Mouse (Mus musculus): ENCODE measurements around the gene Trp53tg5. TPM values are rescaled to one million over a fixed set of nuclear protein-coding genes. Genes with fewer than 3 reads are reported as not detected.

Trp53tg5 gene
- polyA plus RNA-seq, 1 experiment from 2014 or later, result 0.19 TPM

DNA sequence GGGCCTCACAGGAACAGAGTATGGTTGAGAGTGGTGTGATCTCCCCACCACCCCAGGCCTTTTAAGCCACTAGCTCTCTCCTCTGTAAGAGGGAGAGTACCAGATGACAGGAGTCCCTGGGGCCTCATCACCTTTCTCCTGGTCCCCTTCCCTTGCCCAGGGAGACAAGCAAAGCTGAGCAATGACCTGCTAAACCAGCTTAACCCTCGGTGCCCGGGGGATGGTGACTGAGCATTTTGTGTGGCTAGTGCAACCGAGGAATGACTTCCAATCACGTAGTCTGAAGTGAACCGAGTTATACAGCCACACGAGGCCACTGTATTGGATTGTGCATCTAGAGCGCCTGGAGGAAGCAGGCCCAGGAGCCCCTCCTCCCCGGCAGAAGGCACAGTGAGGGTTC is 49.1 kb downstream of the Trp53tg5 start:
- 85% methylated on average over 8 of the region's 8 CpGs for WGBS
- Histone ChIP-seq H3K4me3 (no peak overlapping the region), H3K36me3 (no peaks in the 10 kb centered on the region), H3K27ac (replicated peaks) (no peak overlapping the region), H3K27me3 (no peaks in the 10 kb centered on the region), H3K4me1 (no peaks in the 10 kb centered on the region), H3K9ac (replicated peaks) (no peak overlapping the region), H3K9me3 (0 out of 2 replicates have a peak, but pooled peaks cover 2% of the 10 kb centered on the region), H3K4me2 (replicated peaks) (no peak overlapping the region)
- no peak for ATAC-seq (ENCODE audit: low FRiP score, low read depth)

DNA sequence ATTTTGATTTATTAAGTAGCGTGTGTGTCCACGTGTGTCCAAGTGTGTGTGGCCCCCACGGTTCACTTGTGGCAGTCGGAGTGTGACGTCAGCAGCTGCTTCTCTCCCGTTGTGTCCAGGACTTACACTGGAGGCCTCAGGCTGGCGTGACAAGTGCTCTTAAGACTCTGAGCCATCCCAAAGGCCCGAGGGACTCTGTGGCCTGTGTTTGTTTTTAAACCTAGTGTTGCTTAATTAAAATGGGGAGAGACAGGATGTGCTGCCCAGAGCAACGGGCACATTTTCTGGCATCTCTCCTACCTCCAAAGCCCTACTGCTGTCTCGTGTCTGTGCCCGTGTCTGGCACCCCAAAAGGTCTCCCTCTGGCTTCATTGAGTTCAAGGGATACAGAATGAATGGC is 50.1 kb downstream of the Trp53tg5 start:
- no peak overlapping the region for H3K4me2 ChIP-seq (replicated peaks)
- H3K27me3 ChIP-seq, result no peaks in the 10 kb centered on the region
- no peaks in the 10 kb centered on the region for H3K36me3 ChIP-seq
- H3K9ac ChIP-seq (replicated peaks), result no peak overlapping the region
- H3K4me3 ChIP-seq, result no peak overlapping the region
- 0 out of 2 replicates have a peak, but pooled peaks cover 2% of the 10 kb centered on the region for H3K9me3 ChIP-seq
- ATAC-seq (ENCODE audit: low FRiP score, low read depth), result no peak
- no peak overlapping the region for H3K27ac ChIP-seq (replicated peaks)
- WGBS, result 92% methylated on average over 11 of the region's 11 CpGs
- no peaks in the 10 kb centered on the region for H3K4me1 ChIP-seq

DNA sequence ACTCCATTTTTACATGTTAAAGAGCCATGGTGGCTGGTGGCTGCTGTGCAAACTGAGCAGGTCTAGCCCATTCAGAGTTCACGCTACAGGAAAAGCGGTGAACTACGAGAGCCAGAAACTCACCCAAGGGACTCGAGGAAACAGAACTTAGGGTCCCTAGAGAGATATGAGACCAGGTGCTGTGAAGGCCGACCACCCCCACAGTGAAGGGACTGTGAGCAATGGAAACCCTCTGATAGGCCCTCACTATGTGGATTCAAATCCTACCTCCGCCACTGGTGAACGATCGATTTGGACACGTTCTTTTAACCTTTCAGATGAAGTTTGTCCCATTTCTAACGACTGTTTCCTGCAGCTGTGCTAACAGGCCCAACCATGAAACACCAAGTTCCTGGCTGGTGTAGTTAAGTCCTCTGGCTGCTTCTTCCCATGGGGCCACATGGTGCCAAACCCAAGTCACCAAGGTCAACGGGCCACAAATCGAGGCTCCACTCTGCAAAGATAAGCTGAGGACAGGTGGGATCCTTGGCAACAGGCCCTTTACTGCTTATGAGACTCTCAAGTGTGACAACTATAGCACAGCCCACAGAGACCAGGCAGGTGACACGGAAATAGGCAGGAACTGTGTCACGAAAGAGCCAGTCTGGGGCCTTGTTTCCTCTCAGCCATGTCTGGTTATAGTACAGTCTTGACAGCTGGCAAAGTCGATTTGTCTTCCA is 50.7 kb downstream of the Trp53tg5 start:
- ATAC-seq (ENCODE audit: low FRiP score, low read depth), result no peak
- WGBS, result 91% methylated on average over 15 of the region's 15 CpGs
- no peak overlapping the region for H3K27ac ChIP-seq (replicated peaks)
- H3K27me3 ChIP-seq, result no peaks in the 10 kb centered on the region
- no peak overlapping the region for H3K9ac ChIP-seq (replicated peaks)
- H3K4me3 ChIP-seq, result no peak overlapping the region
- H3K36me3 ChIP-seq, result no peaks in the 10 kb centered on the region
- H3K9me3 ChIP-seq, result 0 out of 2 replicates have a peak, but pooled peaks cover 2% of the 10 kb centered on the region
- H3K4me2 ChIP-seq (replicated peaks), result no peak overlapping the region
- H3K4me1 ChIP-seq, result no peaks in the 10 kb centered on the region

DNA sequence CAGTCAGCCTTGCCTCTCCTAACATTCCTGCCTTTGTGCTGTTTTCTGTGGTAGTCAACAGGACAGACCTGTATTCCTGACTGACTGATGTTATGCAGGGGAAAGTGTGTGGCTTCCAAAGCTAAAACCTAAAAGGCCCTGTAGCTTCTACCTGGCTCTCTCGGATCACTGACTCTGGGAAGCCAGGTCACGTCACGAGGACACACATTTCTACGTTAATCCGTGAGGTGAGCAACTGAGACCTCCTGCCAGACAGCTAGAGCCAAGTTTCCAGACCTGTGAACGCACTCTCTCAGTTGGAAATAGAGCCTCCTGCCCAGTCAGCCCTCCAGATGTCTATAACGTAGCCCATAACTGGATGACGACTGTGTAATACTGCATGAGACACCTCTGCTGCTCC is 51.5 kb downstream of the Trp53tg5 start:
- 81% methylated on average over 8 of the region's 8 CpGs for WGBS

DNA sequence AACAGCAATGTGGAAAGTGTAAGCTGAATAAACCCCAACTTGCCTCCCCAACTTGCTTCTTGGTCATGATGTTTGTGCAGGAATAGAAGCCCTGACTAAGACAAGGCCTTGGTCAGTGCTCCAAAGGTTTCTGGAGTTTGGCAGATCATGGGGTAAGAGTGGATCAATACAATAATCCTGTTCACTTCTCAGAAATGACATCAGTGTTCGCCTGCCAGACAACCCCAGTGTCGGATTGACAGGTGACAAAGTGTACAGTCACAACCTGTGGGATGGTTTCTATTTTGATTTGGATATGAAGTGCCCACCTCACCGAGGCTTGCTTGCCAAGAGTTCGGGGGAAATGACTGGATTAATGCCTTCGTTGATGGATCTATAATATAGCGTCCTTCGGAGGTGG is 52.2 kb downstream of the Trp53tg5 start:
- no peak for ATAC-seq (ENCODE audit: low FRiP score, low read depth)
- Histone ChIP-seq H3K9ac (replicated peaks) (no peak overlapping the region), H3K9me3 (0 out of 2 replicates have a peak, but pooled peaks cover 2% of the 10 kb centered on the region), H3K27ac (replicated peaks) (no peak overlapping the region), H3K36me3 (no peaks in the 10 kb centered on the region), H3K27me3 (no peaks in the 10 kb centered on the region; the same call in 1 of the 2 replicates), H3K4me1 (no peaks in the 10 kb centered on the region), H3K4me2 (replicated peaks) (no peak overlapping the region), H3K4me3 (no peak overlapping the region)
- 88% methylated on average over 7 of the region's 7 CpGs for WGBS

More for the DNA sequence above, 51.5 kb downstream of the Trp53tg5 start:
- no peaks in the 10 kb centered on the region for H3K36me3 ChIP-seq
- no peak overlapping the region for H3K27ac ChIP-seq (replicated peaks)
- no peak overlapping the region for H3K9ac ChIP-seq (replicated peaks)
- H3K4me1 ChIP-seq, result no peaks in the 10 kb centered on the region
- H3K4me2 ChIP-seq (replicated peaks), result no peak overlapping the region
- H3K27me3 ChIP-seq, result no peaks in the 10 kb centered on the region
- H3K9me3 ChIP-seq, result 0 out of 2 replicates have a peak, but pooled peaks cover 2% of the 10 kb centered on the region
- no peak for ATAC-seq (ENCODE audit: low FRiP score, low read depth)
- H3K4me3 ChIP-seq, result no peak overlapping the region

Other genes starting within 250 kb of the Trp53tg5 start
- not detected in 2 replicates for gene Svs2, start 235.3 kb downstream of the Trp53tg5 start, polyA plus RNA-seq (2016; fragmentation: Nextera tagmentation; extraction: Ambion mirVana)
- not detected in 2 replicates for gene Svs3b, start 217.1 kb downstream of the Trp53tg5 start, polyA plus RNA-seq (2016; fragmentation: Nextera tagmentation; extraction: Ambion mirVana)
- gene Svs4, start 195.3 kb downstream of the Trp53tg5 start, polyA plus RNA-seq (2016; fragmentation: Nextera tagmentation; extraction: Ambion mirVana), result not detected in 2 replicates
- not detected in 2 replicates for gene Svs3a, start 184.5 kb downstream of the Trp53tg5 start, polyA plus RNA-seq (2016; fragmentation: Nextera tagmentation; extraction: Ambion mirVana)
- not detected in 2 replicates for gene Svs6, start 157.0 kb downstream of the Trp53tg5 start, polyA plus RNA-seq (2016; fragmentation: Nextera tagmentation; extraction: Ambion mirVana)
- gene Svs5, start 141.0 kb downstream of the Trp53tg5 start, polyA plus RNA-seq (2016; fragmentation: Nextera tagmentation; extraction: Ambion mirVana), result not detected in 2 replicates
- gene Slpi, start 84.6 kb downstream of the Trp53tg5 start, polyA plus RNA-seq (2016; fragmentation: Nextera tagmentation; extraction: Ambion mirVana), result not detected in 2 replicates
- 0.15 TPM in 1 of 2 replicates, not detected in the other for gene Rbpjl, start 70.6 kb downstream of the Trp53tg5 start, polyA plus RNA-seq (2016; fragmentation: Nextera tagmentation; extraction: Ambion mirVana)
- gene Matn4, start 68.6 kb downstream of the Trp53tg5 start, polyA plus RNA-seq (2016; fragmentation: Nextera tagmentation; extraction: Ambion mirVana), result 2.8 and 13.5 TPM in 2 replicates
- gene Sdc4, start 29.8 kb downstream of the Trp53tg5 start, polyA plus RNA-seq (2016; fragmentation: Nextera tagmentation; extraction: Ambion mirVana), result 10.5 and 11.3 TPM in 2 replicates
- 68.8 and 69.6 TPM in 2 replicates for gene Sys1, start 16.8 kb downstream of the Trp53tg5 start, polyA plus RNA-seq (2016; fragmentation: Nextera tagmentation; extraction: Ambion mirVana)
- gene Gm20458, start 12.8 kb downstream of the Trp53tg5 start, polyA plus RNA-seq (2016; fragmentation: Nextera tagmentation; extraction: Ambion mirVana), result 3.8 and 6.9 TPM in 2 replicates
- 4.7 and 6.0 TPM in 2 replicates for gene Dbndd2, start 12.4 kb upstream of the Trp53tg5 start, polyA plus RNA-seq (2016; fragmentation: Nextera tagmentation; extraction: Ambion mirVana)
- 46.2 and 48.7 TPM in 2 replicates for gene Pigt, start 23.8 kb upstream of the Trp53tg5 start, polyA plus RNA-seq (2016; fragmentation: Nextera tagmentation; extraction: Ambion mirVana)
- gene Wfdc2, start 88.7 kb upstream of the Trp53tg5 start, polyA plus RNA-seq (2016; fragmentation: Nextera tagmentation; extraction: Ambion mirVana), result 15.3 and 16.4 TPM in 2 replicates
- not detected in 2 replicates for gene Spint3, start 99.7 kb upstream of the Trp53tg5 start, polyA plus RNA-seq (2016; fragmentation: Nextera tagmentation; extraction: Ambion mirVana)
- not detected in 2 replicates for gene Wfdc6a, start 111.7 kb upstream of the Trp53tg5 start, polyA plus RNA-seq (2016; fragmentation: Nextera tagmentation; extraction: Ambion mirVana)
- not detected in 2 replicates for gene Eppin, start 119.9 kb upstream of the Trp53tg5 start, polyA plus RNA-seq (2016; fragmentation: Nextera tagmentation; extraction: Ambion mirVana)
- gene Wfdc6b, start 139.8 kb upstream of the Trp53tg5 start, polyA plus RNA-seq (2016; fragmentation: Nextera tagmentation; extraction: Ambion mirVana), result not detected in 2 replicates
- not detected in 2 replicates for gene Wfdc8, start 139.9 kb upstream of the Trp53tg5 start, polyA plus RNA-seq (2016; fragmentation: Nextera tagmentation; extraction: Ambion mirVana)
- not detected in 2 replicates for gene Wfdc16, start 165.1 kb upstream of the Trp53tg5 start, polyA plus RNA-seq (2016; fragmentation: Nextera tagmentation; extraction: Ambion mirVana)
- gene Wfdc10, start 182.3 kb upstream of the Trp53tg5 start, polyA plus RNA-seq (2016; fragmentation: Nextera tagmentation; extraction: Ambion mirVana), result not detected in 2 replicates
- gene Wfdc9, start 182.9 kb upstream of the Trp53tg5 start, polyA plus RNA-seq (2016; fragmentation: Nextera tagmentation; extraction: Ambion mirVana), result not detected in 2 replicates
- gene Wfdc11, start 200.4 kb upstream of the Trp53tg5 start, polyA plus RNA-seq (2016; fragmentation: Nextera tagmentation; extraction: Ambion mirVana), result not detected in 2 replicates
- gene Wfdc13, start 211.4 kb upstream of the Trp53tg5 start, polyA plus RNA-seq (2016; fragmentation: Nextera tagmentation; extraction: Ambion mirVana), result not detected in 2 replicates
- not detected in 2 replicates for gene Spint4, start 224.8 kb upstream of the Trp53tg5 start, polyA plus RNA-seq (2016; fragmentation: Nextera tagmentation; extraction: Ambion mirVana)
- not detected in 2 replicates for gene Spint5, start 241.6 kb upstream of the Trp53tg5 start, polyA plus RNA-seq (2016; fragmentation: Nextera tagmentation; extraction: Ambion mirVana)